Mouse (Mus musculus) forebrain, embryonic 11.5 days (tissue): ENCODE measurements around the gene C77080. TPM values are rescaled to one million over a fixed set of nuclear protein-coding genes. Genes with fewer than 3 reads are reported as not detected.

Source experiments
- ATAC-seq: fragments of 200-750 bp; cut with Nextera tagmentation; replicated peaks from 2 replicates; pipeline ENCODE4 v1.8.0; 2017; ENCODE audit warnings: moderate TSS enrichment; ENCODE audit not compliant: low FRiP score
- DNase-seq: peaks from one replicate; pipeline ENCODE4 v3.0.0-alpha.2; 2017; ENCODE audit warnings: low spot score
- H3K27ac ChIP-seq: fragments of 300-500 bp; sonication (generic); 2 replicates; pipeline ENCODE4 v1.5.1; 2014; ENCODE audit warnings: low read depth, low read length
- H3K27me3 ChIP-seq: fragments of 300-500 bp; sonication (generic); 2 replicates; pipeline ENCODE4 v1.6.1; 2014; ENCODE audit warnings: mild to moderate bottlenecking, low read length, mixed read lengths; ENCODE audit not compliant: control insufficient read depth, insufficient read depth
- H3K36me3 ChIP-seq: fragments of 300-500 bp; sonication (generic); 2 replicates; pipeline ENCODE4 v1.6.1; 2014; ENCODE audit warnings: mild to moderate bottlenecking, low read length, moderate library complexity, mixed read lengths; ENCODE audit not compliant: control insufficient read depth, insufficient read depth
- H3K4me1 ChIP-seq: fragments of 300-500 bp; sonication (generic); replicated peaks from 2 replicates; pipeline ENCODE4 v1.6.1; 2014; ENCODE audit warnings: low read length, mixed read lengths; ENCODE audit not compliant: control insufficient read depth, insufficient read depth
- H3K4me2 ChIP-seq: fragments of 300-500 bp; sonication (generic); 2 replicates; pipeline ENCODE4 v1.6.1; 2014; ENCODE audit warnings: low read depth, mild to moderate bottlenecking, low read length, moderate library complexity, mixed read lengths; ENCODE audit not compliant: severe bottlenecking
- H3K4me3 ChIP-seq: fragments of 300-500 bp; sonication (generic); 2 replicates; pipeline ENCODE4 v1.5.1; 2014; ENCODE audit warnings: low read depth, low read length
- H3K9ac ChIP-seq: fragments of 300-500 bp; sonication (generic); 2 replicates; pipeline ENCODE4 v1.6.1; 2014; ENCODE audit warnings: low read length
- H3K9me3 ChIP-seq: fragments of 300-500 bp; sonication (generic); 2 replicates; pipeline ENCODE4 v1.6.1; 2016; ENCODE audit warnings: low read length, mixed read lengths; ENCODE audit not compliant: control insufficient read depth
- WGBS: fragments of 180-500 bp; shearing (Covaris S2); extraction: QIAGEN DNeasy Blood & Tissue Kit; methylation state at CpG from one replicate; pipeline ENCODE4 v1.1.7; 2014; 5-methylcytosine and 5-hydroxymethylcytosine counted together
- polyA plus RNA-seq: library from polyadenylated mRNA; unstranded; fragments of >200 nt; fragmentation: Nextera tagmentation; extraction: Ambion mirVana; gene quantifications from 2 replicates; pipeline ENCODE4 v1.2.1, GENCODE M21; 2014

C77080 gene
- polyA plus RNA-seq, 1 experiment from 2014 or later = 4.7 TPM

DNA sequence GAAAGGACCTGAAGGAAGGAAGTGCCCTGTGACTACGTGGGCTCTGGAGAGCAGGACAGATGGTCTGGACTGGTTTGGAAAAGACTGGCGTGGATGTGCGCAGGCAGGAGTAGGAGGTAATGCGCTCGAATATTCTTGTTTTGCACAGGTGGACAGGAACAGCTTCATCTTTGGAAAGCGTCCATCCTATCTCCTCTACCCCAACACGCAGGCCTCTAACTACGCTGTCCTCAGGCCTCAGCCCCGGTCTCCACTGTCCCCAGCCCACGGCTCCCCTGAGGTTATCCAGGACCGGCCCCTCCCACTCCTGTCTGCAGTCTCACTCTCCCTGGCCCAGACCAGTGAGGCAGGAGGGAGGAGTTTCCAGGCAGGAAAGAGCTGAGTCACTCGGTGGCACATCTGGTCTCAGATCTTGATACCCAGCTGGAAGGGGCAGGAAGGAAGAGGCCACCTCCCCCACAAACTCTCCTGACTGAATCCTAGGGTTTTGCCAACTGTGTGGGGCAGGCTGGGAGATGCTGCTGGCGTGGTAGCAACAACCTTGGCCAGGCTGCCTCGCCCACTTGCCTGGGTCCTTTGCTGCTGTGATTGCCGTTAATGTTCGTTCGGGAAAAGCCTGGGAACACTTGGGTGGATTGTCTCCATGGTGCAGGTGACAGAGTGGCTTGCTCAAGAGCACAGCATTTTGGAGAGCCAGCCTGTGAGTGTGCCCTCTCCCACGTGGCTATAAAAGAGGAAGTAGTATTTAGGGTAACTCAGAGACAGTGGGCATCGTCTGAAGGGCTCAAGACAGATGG, 2.2 kb upstream of the C77080 start:
- Histone ChIP-seq H3K4me3 (no peak overlapping the region), H3K4me2 (no peak overlapping the region), H3K27me3 (no peaks in the 10 kb centered on the region), H3K9ac (no peak overlapping the region), H3K4me1 (peaks cover 5% of the 10 kb centered on the region; the same call in 1 of the 2 replicates), H3K27ac (no peak overlapping the region), H3K9me3 (no peaks in the 10 kb centered on the region), H3K36me3 (no peaks in the 10 kb centered on the region)
- DNase-seq (no peak), ATAC-seq (no peak)
- 44% methylated on average over 19 of the region's 19 CpGs for WGBS

GRCm38 (mm10) chr4:129260678-129261077, 526 bp downstream of the C77080 start:
- H3K9me3 ChIP-seq = no peaks in the 10 kb centered on the region
- DNase-seq = no peak
- 13% methylated on average over 6 of the region's 6 CpGs for WGBS
- no peak overlapping the region for H3K4me3 ChIP-seq
- H3K4me2 ChIP-seq = no peak overlapping the region
- peaks cover 8% of the 10 kb centered on the region; the same call in 1 of the 2 replicates for H3K4me1 ChIP-seq
- H3K36me3 ChIP-seq = no peaks in the 10 kb centered on the region
- no peak for ATAC-seq
- no peaks in the 10 kb centered on the region for H3K27me3 ChIP-seq
- H3K27ac ChIP-seq = no peak overlapping the region
- no peak overlapping the region for H3K9ac ChIP-seq

- Histone ChIP-seq H3K9ac (no peak overlapping the region), H3K36me3 (no peaks in the 10 kb centered on the region), H3K4me2 (no peak overlapping the region), H3K4me3 (no peak overlapping the region), H3K4me1 (peaks cover 8% of the 10 kb centered on the region; the same call in 1 of the 2 replicates), H3K9me3 (no peaks in the 10 kb centered on the region), H3K27ac (no peak overlapping the region), H3K27me3 (no peaks in the 10 kb centered on the region)
- WGBS = 58% methylated on average over 4 of the region's 4 CpGs
- DNase-seq (no peak), ATAC-seq (no peak)
Observed at GRCm38 (mm10) chr4:129259101-129259500, 2.1 kb downstream of the C77080 start.

DNA sequence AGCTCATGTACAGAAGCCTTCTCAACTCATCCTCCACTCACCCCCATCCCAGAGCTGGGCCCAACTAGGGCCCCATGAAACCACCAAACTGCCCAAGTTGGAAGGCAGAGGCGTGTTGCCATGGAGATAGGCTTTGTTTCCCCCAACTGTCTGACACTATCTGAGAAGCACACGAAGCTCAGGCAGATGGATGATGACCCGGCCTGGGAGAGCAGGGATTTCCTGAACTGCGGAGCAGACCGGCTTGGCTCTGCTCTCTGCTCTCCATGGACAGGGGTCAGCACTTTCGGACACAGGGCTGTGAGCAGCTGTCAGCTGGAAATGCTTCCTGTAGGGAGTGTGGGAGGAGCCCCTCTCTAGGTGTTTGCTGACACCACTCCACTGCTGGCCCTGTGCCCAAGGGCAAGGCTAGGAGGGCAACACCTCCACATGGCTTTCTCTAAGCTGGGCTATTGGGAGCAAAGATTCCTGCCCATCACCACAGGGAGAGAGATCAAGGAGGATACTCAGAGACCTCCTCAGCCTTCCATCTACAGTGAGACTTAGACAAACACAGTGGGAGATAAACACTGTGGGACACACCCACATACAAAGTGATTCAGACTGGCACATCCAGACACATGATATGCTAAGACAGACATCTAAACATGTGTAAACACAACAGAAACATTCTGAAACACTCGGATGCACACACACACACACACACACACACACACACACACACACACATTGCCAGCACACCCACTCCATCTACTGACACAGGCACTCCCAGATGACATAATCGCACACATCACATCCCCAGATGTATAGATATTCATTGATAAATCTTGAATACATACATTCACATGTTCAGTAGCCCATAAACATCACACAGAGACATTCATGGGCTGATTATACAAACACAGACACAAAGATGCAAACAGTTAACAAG, 4.5 kb downstream of the C77080 start:
- H3K27me3 ChIP-seq = no peaks in the 10 kb centered on the region
- H3K27ac ChIP-seq = no peak overlapping the region
- ATAC-seq (0 out of 2 replicates have a peak, but pooled peaks have one; percentile 27), DNase-seq (no peak)
- H3K9ac ChIP-seq = no peak overlapping the region
- no peaks in the 10 kb centered on the region for H3K36me3 ChIP-seq
- WGBS = 32% methylated on average over 8 of the region's 8 CpGs
- no peak overlapping the region for H3K4me3 ChIP-seq
- H3K9me3 ChIP-seq = no peaks in the 10 kb centered on the region
- H3K4me2 ChIP-seq = no peak overlapping the region
- H3K4me1 ChIP-seq = peaks cover 10% of the 10 kb centered on the region; the same call in 1 of the 2 replicates

DNA sequence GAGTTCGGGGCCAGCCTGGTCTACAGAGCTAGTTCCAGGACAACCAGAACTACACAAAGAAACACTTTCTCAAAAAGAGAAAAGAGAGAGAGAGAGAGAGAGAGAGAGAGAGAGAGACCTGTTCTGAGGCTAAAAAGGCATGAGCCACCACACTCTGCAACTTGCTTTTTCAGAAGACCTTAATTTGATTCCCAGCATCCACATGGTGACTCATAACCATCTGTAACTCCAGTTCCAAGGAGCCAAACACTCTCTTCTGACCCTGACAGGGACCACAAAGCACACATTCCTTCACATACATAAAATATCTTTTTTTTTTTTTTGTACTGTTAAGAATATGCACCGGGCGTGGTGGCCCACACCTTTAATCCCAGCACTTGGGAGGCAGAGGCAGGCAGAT, 6.6 kb downstream of the C77080 start:
- Histone ChIP-seq H3K4me1 (peaks cover 20% of the 10 kb centered on the region), H3K9ac (no peak overlapping the region), H3K27ac (no peak overlapping the region), H3K9me3 (no peaks in the 10 kb centered on the region), H3K4me2 (no peak overlapping the region), H3K36me3 (no peaks in the 10 kb centered on the region), H3K4me3 (no peak overlapping the region), H3K27me3 (peaks cover 2% of the 10 kb centered on the region)
- no peak for DNase-seq
- ATAC-seq = no peak
- WGBS = 91% methylated on average over 3 of the region's 3 CpGs

DNA sequence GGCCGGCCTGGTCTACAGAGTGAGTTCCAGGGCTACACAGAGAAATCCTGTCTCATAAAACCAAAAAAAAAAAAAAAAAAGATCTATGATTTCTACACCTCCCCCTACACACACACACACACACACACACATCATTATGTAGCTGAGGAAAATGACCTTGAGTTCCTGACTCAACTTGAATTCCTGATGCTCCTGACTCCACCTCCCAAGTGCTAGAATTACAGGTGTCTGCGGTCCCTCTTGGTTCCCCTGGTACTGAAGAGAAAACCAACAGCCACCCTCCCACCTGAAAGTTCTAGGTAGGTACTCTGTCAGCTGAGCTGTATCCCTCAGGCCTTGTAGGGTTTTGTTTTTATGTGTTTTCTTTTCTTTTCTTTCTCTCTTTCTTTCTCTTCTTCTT, 8.7 kb downstream of the C77080 start:
- no peak for DNase-seq
- Histone ChIP-seq H3K9me3 (no peaks in the 10 kb centered on the region), H3K36me3 (no peaks in the 10 kb centered on the region), H3K27ac (no peak overlapping the region), H3K4me1 (peaks cover 27% of the 10 kb centered on the region), H3K9ac (no peak overlapping the region), H3K4me3 (no peak overlapping the region), H3K4me2 (no peak overlapping the region), H3K27me3 (peaks cover 16% of the 10 kb centered on the region)
- 77% methylated on average over 2 of the region's 2 CpGs for WGBS
- ATAC-seq = no peak

DNA sequence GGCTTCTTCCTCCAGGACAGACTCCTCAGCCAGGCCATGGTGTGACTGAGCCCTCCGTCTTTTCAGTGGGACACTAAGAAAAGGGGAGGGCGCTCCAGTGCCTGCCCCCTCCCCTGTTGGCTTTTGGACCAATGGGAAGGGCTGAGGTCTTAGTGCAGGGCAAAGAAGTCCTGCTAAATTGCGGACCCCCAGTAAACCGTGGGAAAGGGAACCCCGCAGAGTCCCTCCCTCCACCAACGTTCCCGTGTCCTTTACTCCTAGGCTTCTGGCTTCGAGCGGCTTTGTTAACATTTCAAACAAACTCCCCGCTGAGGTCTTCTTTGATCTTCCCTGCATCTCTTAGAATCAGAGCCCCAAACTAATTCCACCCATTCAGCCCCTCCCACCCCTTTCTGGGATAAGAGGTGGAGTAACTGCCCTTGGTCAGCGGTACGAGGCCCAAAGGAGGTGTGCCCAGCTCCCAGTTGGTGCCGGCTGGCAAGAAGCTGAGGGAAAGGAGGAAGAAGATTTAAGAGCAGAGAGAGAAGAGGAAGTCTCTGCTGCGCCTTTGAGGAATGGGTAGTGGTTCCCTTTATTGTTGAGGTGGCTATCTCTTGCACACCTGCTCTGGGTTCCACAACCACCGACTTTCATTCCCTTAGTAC, 9.6 kb downstream of the C77080 start:
- Histone ChIP-seq H3K27me3 (peaks cover 24% of the 10 kb centered on the region), H3K9me3 (no peaks in the 10 kb centered on the region), H3K4me2 (peak overlapping the region; percentile 26), H3K4me3 (no peak overlapping the region), H3K4me1 (peaks cover 26% of the 10 kb centered on the region), H3K36me3 (no peaks in the 10 kb centered on the region), H3K27ac (peak overlapping the region; percentile 61), H3K9ac (peak overlapping the region; percentile 23; the same call in 1 of the 2 replicates)
- peak; percentile 75 for ATAC-seq
- peak; percentile 75 for DNase-seq
- 1% methylated on average over 15 of the region's 15 CpGs for WGBS

- peak; percentile 24 for ATAC-seq
- peak overlapping the region; percentile 23; the same call in 1 of the 2 replicates for H3K9ac ChIP-seq
- peaks cover 23% of the 10 kb centered on the region for H3K4me1 ChIP-seq
- H3K4me2 ChIP-seq = peak overlapping the region; percentile 26
- H3K4me3 ChIP-seq = no peak overlapping the region
- peaks cover 25% of the 10 kb centered on the region for H3K27me3 ChIP-seq
- H3K27ac ChIP-seq = peak overlapping the region; percentile 61; the same call in 1 of the 2 replicates
- no peaks in the 10 kb centered on the region for H3K9me3 ChIP-seq
- H3K36me3 ChIP-seq = no peaks in the 10 kb centered on the region
- DNase-seq = peak; percentile 68
- 10% methylated on average over 15 of the region's 15 CpGs for WGBS
Observed at GRCm38 (mm10) chr4:129250759-129251481, 10.3 kb downstream of the C77080 start.
